Mouse (Mus musculus) thymus, adult 2 months (tissue): ENCODE data around the gene Spire2.

Experiments
- CTCF ChIP-seq: fragments of 200-500 bp; IDR thresholded peaks from 2 replicates; pipeline ENCODE4 v1.5.1; 2012; ENCODE audit warnings: mild to moderate bottlenecking, control low read depth, low read length, moderate library complexity, borderline replicate concordance; ENCODE audit not compliant: control insufficient read depth, poor library complexity, insufficient read depth; ENCODE audit errors: extremely low read depth
- POLR2A ChIP-seq: fragments of 200-500 bp; IDR thresholded peaks from 2 replicates; pipeline ENCODE4 v1.6.1; 2012; ENCODE audit warnings: mild to moderate bottlenecking, low read length, control low read depth, moderate library complexity; ENCODE audit not compliant: control insufficient read depth, poor library complexity, insufficient read depth; ENCODE audit errors: extremely low read depth

GRCm38 (mm10) chr8:123284493-123284892 is 48.0 kb upstream of the Spire2 start:
- TF ChIP-seq CTCF (no peak), POLR2A (no peak)
